Mouse (Mus musculus): ENCODE measurements around the gene Jade2.
"Not testable (repeated sequence)": the region's sequence is repeated elsewhere in the genome, so short reads cannot be mapped to it uniquely, and the experiment has no call there.

Gene Jade2

GRCm38 (mm10) chr11:51796272-51796671, 61.2 kb downstream of the Jade2 start:
- no peak for DNase-seq (ENCODE audit: extremely low spot score, low spot score)

DNA sequence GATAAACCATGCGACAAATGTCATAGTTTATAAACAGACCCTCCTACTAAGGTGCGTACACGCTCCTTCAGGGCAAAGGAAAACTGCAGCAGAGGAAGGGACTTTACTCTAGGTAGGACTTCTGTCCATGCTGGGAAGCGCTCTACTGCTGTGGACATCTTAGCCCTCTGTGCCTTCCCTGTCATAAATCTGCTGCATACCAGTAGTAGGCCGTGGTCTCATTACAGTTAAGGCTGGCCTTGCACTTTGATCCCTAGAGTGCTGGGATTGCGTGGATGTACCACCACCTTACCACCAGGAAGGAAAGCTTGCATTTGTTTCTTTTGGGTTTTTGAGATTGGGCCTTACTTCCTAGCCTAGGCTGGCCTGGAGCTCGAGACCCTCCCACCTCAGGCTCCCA, 66.8 kb downstream of the Jade2 start:
- no peak for DNase-seq (ENCODE audit: extremely low spot score, low spot score)

GRCm38 (mm10) chr11:51789735-51790134, 67.7 kb downstream of the Jade2 start:
- not testable (repeated sequence) for DNase-seq (ENCODE audit: extremely low spot score, low spot score)

DNA sequence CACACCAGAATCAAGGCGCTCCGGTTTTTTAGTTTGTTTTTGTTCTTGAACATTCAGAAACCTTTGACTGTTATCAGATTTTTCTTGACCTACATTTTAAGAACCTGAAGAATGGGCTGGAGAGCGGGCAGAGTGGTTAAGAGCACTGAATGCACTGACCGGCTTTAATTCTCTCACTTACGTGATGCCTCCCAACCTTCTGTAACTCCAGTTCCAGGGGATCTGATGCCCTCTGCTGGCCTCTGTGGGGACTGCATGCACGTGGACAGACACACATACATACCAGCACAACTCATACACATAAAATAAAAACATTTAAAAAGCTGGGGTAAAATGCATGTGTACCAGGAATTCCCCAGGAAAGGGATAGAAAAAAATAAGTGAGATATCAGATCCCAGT, 71.5 kb downstream of the Jade2 start:
- no peak for DNase-seq (ENCODE audit: extremely low spot score, low spot score)

GRCm38 (mm10) chr11:51782721-51783120, 74.7 kb downstream of the Jade2 start:
- no peak for DNase-seq (ENCODE audit: extremely low spot score, low spot score)

- DNase-seq (ENCODE audit: extremely low spot score, low spot score): no peak
Observed at GRCm38 (mm10) chr11:51780773-51781267, 76.6 kb downstream of the Jade2 start.

DNA sequence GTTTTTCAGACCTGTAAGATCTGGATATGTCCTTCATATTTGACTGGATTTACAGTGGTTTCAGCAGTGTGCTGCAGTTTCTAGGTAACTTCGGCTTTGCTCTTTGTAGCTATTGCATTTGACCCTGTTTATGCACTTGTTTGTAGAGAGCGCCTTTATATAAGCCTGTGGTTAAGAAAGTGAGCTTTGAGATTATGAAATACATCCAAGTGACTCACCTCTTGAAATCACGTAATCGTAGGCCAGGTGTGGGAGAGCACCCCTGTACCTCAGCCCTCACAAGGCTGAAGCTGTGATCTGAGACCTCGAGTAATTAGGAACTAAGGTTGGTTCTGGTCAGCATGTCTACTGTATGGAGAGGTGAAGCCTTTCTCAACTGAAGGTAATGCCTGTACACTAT, 80.0 kb downstream of the Jade2 start:
- no peak for DNase-seq (ENCODE audit: extremely low spot score, low spot score)

DNA sequence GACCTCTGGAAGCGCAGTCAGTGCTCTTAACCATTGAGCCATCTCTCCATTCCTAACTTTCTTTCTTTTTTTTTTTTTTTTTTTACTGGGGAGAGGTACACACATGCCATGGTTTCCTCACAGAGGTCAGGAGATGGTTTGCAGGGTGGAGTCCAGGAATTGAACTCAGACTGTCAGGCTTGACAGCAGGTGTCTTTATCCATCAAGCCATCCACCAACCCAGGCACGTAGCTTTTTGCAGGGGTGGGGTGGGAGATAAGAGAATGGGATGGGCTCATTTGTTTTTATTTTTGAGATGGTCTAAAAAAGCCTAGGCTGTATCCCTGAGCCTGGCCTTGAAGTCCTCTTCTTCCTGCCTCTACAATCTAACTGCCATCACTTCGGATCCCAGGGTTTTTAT, 81.9 kb downstream of the Jade2 start:
- no peak for DNase-seq (ENCODE audit: extremely low spot score, low spot score)

- DNase-seq (ENCODE audit: extremely low spot score, low spot score): no peak
Observed at GRCm38 (mm10) chr11:51768296-51768695, 89.2 kb downstream of the Jade2 start.

- no peak for DNase-seq (ENCODE audit: extremely low spot score, low spot score)
Observed at GRCm38 (mm10) chr11:51767579-51768220, 89.8 kb downstream of the Jade2 start.

DNA sequence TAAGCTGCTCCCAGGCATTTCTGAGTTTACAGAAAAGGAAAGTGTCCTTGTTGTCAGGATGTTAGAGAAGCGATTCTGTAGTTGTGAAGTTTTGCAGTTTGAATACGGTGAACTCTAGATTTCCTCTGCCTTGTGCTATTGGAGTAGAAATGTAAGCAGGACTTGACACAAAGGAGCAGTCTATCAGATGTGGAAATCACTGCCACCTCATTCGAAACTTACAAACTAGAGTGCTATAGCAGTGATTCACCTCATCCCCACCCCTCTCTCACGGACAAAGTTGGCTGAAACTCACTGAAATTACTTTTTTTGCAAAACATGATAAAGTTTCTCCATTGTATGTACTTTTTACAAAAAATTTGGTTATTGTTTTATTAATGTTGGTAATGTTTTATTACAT, 92.6 kb downstream of the Jade2 start:
- DNase-seq (ENCODE audit: extremely low spot score, low spot score): no peak

DNA sequence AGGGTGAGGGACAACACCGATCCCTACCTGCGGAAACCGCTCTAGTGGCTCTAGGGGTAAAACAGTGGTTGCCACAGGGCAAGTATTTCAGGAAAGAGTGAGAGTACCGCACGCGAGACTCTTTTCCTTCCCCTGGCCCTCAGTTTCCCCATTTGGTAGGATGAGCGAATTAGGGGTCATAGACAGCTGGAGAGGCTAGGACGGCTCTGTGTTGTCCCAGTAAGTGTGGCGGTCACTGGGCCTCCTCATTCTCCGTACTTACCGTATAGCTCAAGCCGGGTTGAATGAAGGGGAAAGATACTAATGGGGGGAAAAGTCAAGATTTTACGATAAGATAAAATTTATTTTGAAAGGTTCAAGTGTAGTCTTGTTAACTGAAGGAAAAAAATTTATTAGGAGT, 93.5 kb downstream of the Jade2 start:
- DNase-seq (ENCODE audit: extremely low spot score, low spot score): no peak
